Mouse (Mus musculus) megakaryocyte-erythroid progenitor cell, adult 5 weeks (primary cell): Measurements from ENCODE around the gene Lrrc15. TPM values are rescaled to one million over a fixed set of nuclear protein-coding genes. Genes with fewer than 3 reads are reported as not detected.

Source experiments
- polyA plus RNA-seq: library from polyadenylated mRNA; stranded (reverse); fragments of >175 nt; gene quantifications from 2 replicates; pipeline ENCODE4 v1.2.3, GENCODE M21; 2012

Gene Lrrc15
- polyA plus RNA-seq, result not detected in 2 replicates

DNA sequence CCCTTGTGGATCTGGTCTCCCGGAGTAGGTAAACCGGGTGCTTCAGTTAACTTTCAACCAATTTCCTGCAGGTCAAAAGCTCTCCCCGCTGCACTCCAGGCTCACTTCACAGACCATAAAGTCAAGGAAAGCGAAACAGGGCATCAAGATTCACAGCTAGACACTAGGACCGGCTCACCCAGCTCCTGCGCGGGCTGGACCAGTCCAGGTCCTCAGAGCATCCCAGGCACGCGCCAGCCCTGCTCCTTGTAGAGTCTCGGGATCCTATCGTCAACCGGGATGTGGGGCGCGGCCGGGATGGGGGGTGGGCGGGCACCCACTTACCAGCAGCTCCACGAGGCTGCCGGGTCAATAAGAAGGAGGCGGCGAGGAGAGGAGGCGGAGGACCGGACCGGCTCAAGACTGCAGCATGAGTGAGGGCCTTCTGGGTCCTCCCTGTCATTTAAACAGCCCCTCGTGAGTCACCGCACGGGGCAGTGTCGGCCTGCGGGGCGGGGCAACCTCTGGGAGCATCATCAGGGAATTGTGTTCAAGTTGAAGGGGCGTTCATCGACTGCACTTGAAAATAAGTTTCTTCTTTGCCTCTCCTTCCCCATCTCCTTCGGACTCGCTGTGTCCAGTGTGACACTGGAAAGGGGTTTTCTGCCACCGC is at the start of gene Lrrc15:
Gene Lrrc15 (minus strand): TSS at position 413 of the 652 bp plus-strand sequence.

GRCm38 (mm10) chr16:30310647-30311046 is 27.6 kb upstream of the Lrrc15 start, which contains the start of gene Gp5:
Gp5 (minus strand) TSS chr16:30310779.

DNA sequence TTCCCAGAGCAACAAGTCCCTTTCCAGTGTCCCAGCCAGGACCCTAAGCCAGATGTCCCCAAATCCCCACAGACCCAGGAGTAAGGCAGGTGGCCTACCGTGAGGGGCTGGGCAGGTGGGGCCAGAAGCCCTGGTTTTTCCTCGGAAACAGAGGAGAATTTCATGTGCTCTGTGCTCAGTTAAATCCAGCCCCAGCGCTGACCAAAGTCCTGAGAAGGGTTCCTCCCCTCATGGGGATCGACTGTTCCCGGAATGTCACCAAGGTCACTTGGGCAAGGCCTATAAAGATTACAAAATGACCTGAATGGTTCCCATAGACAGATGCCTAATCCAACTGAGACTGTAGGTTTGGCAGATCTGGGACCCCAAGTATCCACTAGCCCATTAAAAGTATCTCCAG is 15.7 kb downstream of the Lrrc15 start, which contains the start of gene Cpn2:
Gene Cpn2 (minus strand): TSS at position 141 of the 400 bp plus-strand sequence.

Other genes with a start within 250 kb of the Lrrc15 start
- 7.8 TPM in 2 replicates for gene Hes1, start 218.9 kb downstream of the Lrrc15 start, polyA plus RNA-seq
- not detected in 2 replicates for gene Cpn2, start 15.8 kb downstream of the Lrrc15 start, polyA plus RNA-seq
- gene Gp5, start 27.5 kb upstream of the Lrrc15 start, polyA plus RNA-seq, result 20.0 and 28.2 TPM in 2 replicates
- 48.8 and 50.6 TPM in 2 replicates for gene Atp13a3, start 122.7 kb upstream of the Lrrc15 start, polyA plus RNA-seq